Mouse (Mus musculus): ENCODE results near the gene B4galnt1. TPM values are rescaled to one million over a fixed set of nuclear protein-coding genes. Genes with fewer than 3 reads are reported as not detected.
A peak's percentile ranks its signal among the peaks of the same experiment; 100 is the strongest.

B4galnt1 gene
- polyA plus RNA-seq, 1 experiment from 2014 or later = 7.7 TPM

DNA sequence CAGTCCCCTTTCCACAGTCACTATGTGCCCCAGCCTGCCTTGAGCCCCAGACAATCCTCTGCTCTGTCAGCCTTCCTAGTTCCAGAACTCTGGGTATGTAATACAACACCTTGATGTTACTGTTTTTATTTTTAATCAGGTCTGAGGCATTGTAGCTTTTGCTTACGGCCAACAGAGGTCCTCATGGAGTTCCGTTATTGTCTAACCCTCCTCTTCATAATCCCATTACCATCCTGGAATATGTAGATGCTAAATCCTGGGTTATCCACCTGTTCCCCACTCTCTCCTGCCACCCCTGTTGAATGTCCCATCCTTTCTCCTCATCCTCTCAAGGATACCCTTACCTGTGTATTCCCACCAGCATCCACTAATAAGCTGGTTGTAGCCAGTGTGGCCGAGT is 11.2 kb downstream of the B4galnt1 start:
- no peaks in the 10 kb centered on the region for H3K9me3 ChIP-seq (replicated peaks)
- H3K4me1 ChIP-seq = peaks cover 42% of the 10 kb centered on the region
- peaks cover 75% of the 10 kb centered on the region for H3K27me3 ChIP-seq
- no peak overlapping the region for H3K4me3 ChIP-seq (replicated peaks)
- no peaks in the 10 kb centered on the region for H3K36me3 ChIP-seq
- 43% methylated on average over 3 of the region's 3 CpGs for WGBS
- H3K27ac ChIP-seq = no peak overlapping the region
- no peak overlapping the region for H3K9ac ChIP-seq
- H3K4me2 ChIP-seq = peak overlapping the region; percentile 75; the same call in 1 of the 2 replicates
- ATAC-seq (replicated peaks; ENCODE audit: low FRiP score) = no peak

DNA sequence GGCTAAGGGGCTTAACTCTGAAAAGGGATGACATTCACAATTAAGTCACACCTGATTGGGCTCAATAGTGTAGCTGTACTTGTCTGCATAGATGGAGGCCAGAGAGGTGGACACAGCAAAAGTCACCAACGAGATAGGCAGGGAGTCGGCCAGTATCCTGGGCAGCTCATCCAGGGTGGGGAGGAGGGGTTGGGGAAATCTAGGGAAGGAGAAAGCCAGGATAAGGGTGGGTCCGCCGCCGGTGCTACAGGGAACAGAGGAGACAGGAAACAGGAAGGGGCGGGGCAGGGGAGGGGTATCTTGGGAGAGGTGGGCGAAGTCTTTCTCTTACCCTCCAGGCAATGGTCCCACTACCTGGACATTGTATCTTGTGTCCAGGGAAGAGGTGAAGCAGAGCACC is 11.7 kb downstream of the B4galnt1 start:
- peak overlapping the region; percentile 75 for H3K4me2 ChIP-seq
- H3K4me3 ChIP-seq (replicated peaks) = peak overlapping the region; percentile 18; the same call in 1 of the 2 replicates
- H3K27me3 ChIP-seq = peaks cover 74% of the 10 kb centered on the region

DNA sequence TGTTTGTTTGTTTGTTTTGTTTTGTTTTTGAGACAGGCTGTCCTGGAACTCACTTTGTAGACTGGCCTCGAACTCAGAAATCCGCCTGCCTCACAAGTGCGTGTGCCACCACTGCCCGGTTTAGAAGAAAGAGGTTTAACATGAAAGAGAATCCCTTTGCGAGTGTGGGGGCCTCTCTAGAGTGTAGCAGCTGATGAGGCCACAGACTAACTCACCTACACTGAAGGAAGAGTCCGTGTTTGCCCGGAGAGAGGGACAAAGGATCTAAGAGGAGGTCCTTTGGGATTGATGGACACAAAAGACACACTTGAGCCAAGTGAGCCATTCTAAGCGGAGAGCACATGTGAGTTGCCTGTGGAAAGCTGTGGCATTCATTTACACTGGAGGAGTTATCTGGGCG is 12.2 kb downstream of the B4galnt1 start:
- Histone ChIP-seq H3K4me1 (peaks cover 42% of the 10 kb centered on the region), H3K27me3 (peaks cover 74% of the 10 kb centered on the region), H3K9me3 (replicated peaks) (no peaks in the 10 kb centered on the region), H3K9ac (no peak overlapping the region), H3K4me2 (peak overlapping the region; percentile 75), H3K36me3 (no peaks in the 10 kb centered on the region; the same call in 1 of the 2 replicates), H3K4me3 (replicated peaks) (peak overlapping the region; percentile 38), H3K27ac (no peak overlapping the region)
- WGBS = 21% methylated on average over 9 of the region's 9 CpGs
- 0 out of 2 replicates have a peak, but pooled peaks have one; percentile 2 for ATAC-seq (replicated peaks; ENCODE audit: low FRiP score)

More for the DNA sequence above, 11.7 kb downstream of the B4galnt1 start:
- no peak for ATAC-seq (replicated peaks; ENCODE audit: low FRiP score)
- Histone ChIP-seq H3K4me1 (peaks cover 42% of the 10 kb centered on the region), H3K27ac (no peak overlapping the region), H3K36me3 (no peaks in the 10 kb centered on the region), H3K9ac (no peak overlapping the region), H3K9me3 (replicated peaks) (no peaks in the 10 kb centered on the region)
- 7% methylated on average over 7 of the region's 7 CpGs for WGBS

- H3K4me1 ChIP-seq = peaks cover 42% of the 10 kb centered on the region
- peak overlapping the region; percentile 75 for H3K4me2 ChIP-seq
- H3K9ac ChIP-seq = no peak overlapping the region
- no peaks in the 10 kb centered on the region for H3K9me3 ChIP-seq (replicated peaks)
- peak; percentile 31 for ATAC-seq (replicated peaks; ENCODE audit: low FRiP score)
- 2% methylated on average over 23 of the region's 23 CpGs for WGBS
- H3K36me3 ChIP-seq = peaks cover 4% of the 10 kb centered on the region; the same call in 1 of the 2 replicates
- H3K27me3 ChIP-seq = peaks cover 76% of the 10 kb centered on the region
- H3K4me3 ChIP-seq (replicated peaks) = peak overlapping the region; percentile 38
- H3K27ac ChIP-seq = no peak overlapping the region
Measured at GRCm38 (mm10) chr10:127177719-127178118, 12.7 kb downstream of the B4galnt1 start.

GRCm38 (mm10) chr10:127178286-127179027 is 13.4 kb downstream of the B4galnt1 start:
- Histone ChIP-seq H3K9me3 (replicated peaks) (no peaks in the 10 kb centered on the region), H3K9ac (no peak overlapping the region), H3K4me3 (replicated peaks) (peak overlapping the region; percentile 38), H3K27ac (no peak overlapping the region), H3K4me2 (peak overlapping the region; percentile 75), H3K4me1 (peaks cover 46% of the 10 kb centered on the region), H3K36me3 (peaks cover 10% of the 10 kb centered on the region), H3K27me3 (peaks cover 82% of the 10 kb centered on the region)
- ATAC-seq (replicated peaks; ENCODE audit: low FRiP score) = no peak
- WGBS = 3% methylated on average over 41 of the region's 41 CpGs

DNA sequence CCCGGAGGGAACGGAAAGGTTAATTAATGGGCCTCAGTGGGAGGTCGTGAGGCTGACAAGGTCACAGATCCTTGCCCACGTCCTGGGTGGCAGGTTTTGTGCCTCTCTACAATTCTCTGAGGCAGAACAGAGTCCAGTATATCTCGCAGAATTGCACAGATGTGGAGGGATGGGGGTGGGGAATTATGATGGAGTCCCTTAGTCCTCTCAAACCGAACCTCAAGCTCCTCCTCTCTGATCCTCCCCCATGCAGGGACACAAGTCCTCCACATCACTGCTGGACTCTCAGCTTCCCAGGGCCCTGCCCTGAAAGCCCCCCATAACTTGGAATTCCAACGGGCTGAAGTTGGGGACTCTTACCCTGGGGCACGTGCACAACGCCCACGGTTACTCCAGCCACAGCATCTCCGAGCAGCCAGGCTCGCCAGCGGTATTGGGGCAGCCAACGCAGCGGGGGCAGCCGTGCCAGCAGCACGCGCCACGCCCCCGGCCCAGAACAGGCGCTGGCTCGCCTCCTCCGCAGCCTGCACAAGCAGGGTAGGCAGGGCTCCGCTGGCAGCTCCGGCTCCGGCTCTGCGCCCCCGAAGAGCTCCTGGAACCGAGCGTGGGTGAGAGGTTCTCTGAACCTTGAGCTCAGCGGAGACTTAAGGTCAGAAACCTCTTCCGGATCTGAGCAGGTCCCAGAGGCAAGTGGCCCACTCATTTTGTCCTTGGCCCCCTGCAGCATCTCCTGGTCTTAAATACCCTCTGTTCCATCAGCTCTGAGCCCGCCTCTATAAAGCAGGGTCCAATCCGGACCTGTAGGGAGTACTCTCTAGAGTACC is 15.1 kb downstream of the B4galnt1 start, which contains the start of gene Slc26a10:
Slc26a10 (minus strand) TSS at position 775 of the 824 bp plus-strand sequence.
- Histone ChIP-seq H3K4me3 (replicated peaks) (peak within 1 kb of the TSS; percentile 26), H3K4me1 (peaks cover 62% of the 10 kb centered on the region), H3K4me2 (peak within 1 kb of the TSS; percentile 56), H3K36me3 (peaks cover 17% of the 10 kb centered on the region), H3K27me3 (peaks cover 79% of the 10 kb centered on the region), H3K9me3 (replicated peaks) (no peaks in the 10 kb centered on the region), H3K9ac (no peak within 1 kb of the TSS), H3K27ac (no peak within 1 kb of the TSS)
- WGBS = 3% methylated on average over 34 of the region's 34 CpGs
- ATAC-seq (replicated peaks; ENCODE audit: low FRiP score) = no peak; the same call in 1 of the 2 replicates

GRCm38 (mm10) chr10:127180695-127181047 is 15.6 kb downstream of the B4galnt1 start:
- Histone ChIP-seq H3K4me2 (peak overlapping the region; percentile 56), H3K36me3 (peaks cover 23% of the 10 kb centered on the region), H3K9ac (no peak overlapping the region), H3K4me3 (replicated peaks) (peak overlapping the region; percentile 26), H3K9me3 (replicated peaks) (no peaks in the 10 kb centered on the region), H3K4me1 (peaks cover 64% of the 10 kb centered on the region), H3K27me3 (peaks cover 82% of the 10 kb centered on the region), H3K27ac (no peak overlapping the region)
- whole genome bisulfite sequencing = 28% methylated on average over 3 of the region's 3 CpGs
- ATAC-seq (replicated peaks; ENCODE audit: low FRiP score) = no peak

DNA sequence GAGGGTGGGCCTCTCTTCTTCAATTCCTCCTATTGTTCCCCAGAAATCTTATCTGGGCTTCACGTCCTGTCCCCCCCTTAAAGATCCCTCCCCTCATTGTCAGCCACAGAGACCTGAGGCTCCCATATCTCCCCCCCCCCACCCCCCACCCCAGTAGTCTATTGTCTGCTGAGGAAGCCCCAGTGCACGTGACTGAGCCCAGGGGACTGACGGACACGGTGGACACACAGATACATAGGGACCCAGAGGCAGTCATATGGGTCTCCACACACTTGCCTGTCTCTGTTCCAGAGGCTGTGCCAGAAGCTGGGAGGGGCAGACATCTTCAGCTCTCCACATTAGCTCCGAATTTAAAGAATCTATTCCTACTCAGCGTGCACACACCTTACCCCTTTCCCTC is 16.5 kb downstream of the B4galnt1 start:
- Histone ChIP-seq H3K9me3 (replicated peaks) (no peaks in the 10 kb centered on the region), H3K27me3 (peaks cover 75% of the 10 kb centered on the region), H3K4me2 (no peak overlapping the region), H3K36me3 (peaks cover 30% of the 10 kb centered on the region), H3K4me1 (peaks cover 63% of the 10 kb centered on the region), H3K9ac (no peak overlapping the region), H3K27ac (no peak overlapping the region), H3K4me3 (replicated peaks) (no peak overlapping the region)
- WGBS = 75% methylated on average over 6 of the region's 6 CpGs
- no peak for ATAC-seq (replicated peaks; ENCODE audit: low FRiP score)

DNA sequence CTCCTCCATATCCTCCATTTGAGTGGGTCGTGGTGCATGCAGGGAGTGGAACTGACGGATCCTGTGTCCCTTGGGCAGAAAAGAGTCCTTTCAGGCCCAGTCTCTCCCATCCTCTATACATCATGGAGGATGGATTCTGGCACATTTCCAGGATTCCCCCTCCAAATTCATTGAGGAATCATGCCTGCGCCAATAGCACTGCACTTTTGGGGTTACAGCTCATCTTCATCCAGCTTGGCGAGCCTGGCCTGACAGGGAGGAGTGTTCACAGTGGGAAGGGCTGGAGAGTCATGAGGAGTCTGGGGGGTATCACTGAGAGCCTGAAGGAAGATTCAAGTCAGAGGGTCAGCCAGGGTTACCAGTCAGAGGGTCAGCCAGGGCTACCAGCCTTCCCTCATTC is 17.6 kb downstream of the B4galnt1 start:
- Histone ChIP-seq H3K4me3 (replicated peaks) (no peak overlapping the region), H3K9me3 (replicated peaks) (no peaks in the 10 kb centered on the region), H3K4me2 (no peak overlapping the region), H3K27ac (no peak overlapping the region), H3K27me3 (peaks cover 65% of the 10 kb centered on the region), H3K9ac (no peak overlapping the region), H3K36me3 (peaks cover 34% of the 10 kb centered on the region), H3K4me1 (peaks cover 58% of the 10 kb centered on the region)
- WGBS = 90% methylated on average over 4 of the region's 4 CpGs
- ATAC-seq (replicated peaks; ENCODE audit: low FRiP score) = no peak

GRCm38 (mm10) chr10:127183759-127184158 is 18.7 kb downstream of the B4galnt1 start:
- Histone ChIP-seq H3K4me2 (peak overlapping the region; percentile 46), H3K27me3 (peaks cover 55% of the 10 kb centered on the region), H3K36me3 (peaks cover 34% of the 10 kb centered on the region), H3K4me1 (peaks cover 58% of the 10 kb centered on the region), H3K27ac (no peak overlapping the region), H3K9ac (peak overlapping the region; percentile 6; the same call in 1 of the 2 replicates), H3K9me3 (replicated peaks) (no peaks in the 10 kb centered on the region), H3K4me3 (replicated peaks) (peak overlapping the region; percentile 13; the same call in 1 of the 2 replicates)
- 21% methylated on average over 20 of the region's 20 CpGs for WGBS
- no peak for ATAC-seq (replicated peaks; ENCODE audit: low FRiP score)

- Histone ChIP-seq H3K4me2 (no peak overlapping the region), H3K9ac (no peak overlapping the region), H3K27me3 (peaks cover 42% of the 10 kb centered on the region), H3K27ac (no peak overlapping the region), H3K9me3 (replicated peaks) (no peaks in the 10 kb centered on the region), H3K4me3 (replicated peaks) (no peak overlapping the region), H3K36me3 (peaks cover 34% of the 10 kb centered on the region), H3K4me1 (peaks cover 58% of the 10 kb centered on the region)
- ATAC-seq (replicated peaks; ENCODE audit: low FRiP score) = no peak
- WGBS = 74% methylated on average over 9 of the region's 9 CpGs
Measured at GRCm38 (mm10) chr10:127185101-127185500, 20.1 kb downstream of the B4galnt1 start.

DNA sequence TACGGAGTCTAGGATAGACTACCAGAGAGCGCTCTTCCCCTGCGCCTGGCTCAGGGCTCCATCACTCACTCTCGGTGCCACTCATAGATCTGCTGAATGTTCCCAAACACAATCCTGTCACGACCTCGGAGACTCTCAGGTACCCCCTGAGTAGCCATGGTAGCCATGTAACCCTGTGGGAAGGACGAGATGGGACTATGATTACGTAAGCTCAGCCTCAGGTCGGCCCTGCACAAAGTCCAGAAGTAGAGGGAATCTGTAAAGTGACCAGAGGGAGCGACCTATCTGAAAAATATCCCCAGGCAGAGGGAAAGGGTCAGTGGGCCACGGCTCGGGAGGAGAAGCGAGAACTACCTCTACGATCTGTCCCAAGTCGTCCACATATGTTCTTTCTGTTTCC is 20.5 kb downstream of the B4galnt1 start:
- peaks cover 38% of the 10 kb centered on the region for H3K27me3 ChIP-seq
- peaks cover 58% of the 10 kb centered on the region for H3K4me1 ChIP-seq
- peaks cover 34% of the 10 kb centered on the region for H3K36me3 ChIP-seq
- no peak overlapping the region for H3K9ac ChIP-seq
- no peak overlapping the region for H3K4me3 ChIP-seq (replicated peaks)
- H3K9me3 ChIP-seq (replicated peaks) = no peaks in the 10 kb centered on the region
- ATAC-seq (replicated peaks; ENCODE audit: low FRiP score) = no peak
- 85% methylated on average over 15 of the region's 15 CpGs for WGBS
- no peak overlapping the region for H3K27ac ChIP-seq
- H3K4me2 ChIP-seq = no peak overlapping the region
